Mouse (Mus musculus) kidney, adult 2 months (tissue): Measurements from ENCODE around the gene Foxp1.

Experiments
- CTCF ChIP-seq: fragments of 200-500 bp; conservative IDR thresholded peaks from 2 replicates; pipeline ENCODE4 v1.5.1; 2011; ENCODE audit warnings: low read depth, mild to moderate bottlenecking, control low read depth, low read length, moderate library complexity, mixed read lengths; ENCODE audit not compliant: insufficient read depth, insufficient read length
- POLR2A ChIP-seq: fragments of 200-500 bp; IDR thresholded peaks from one replicate; pipeline ENCODE4 v1.6.1; 2011; ENCODE audit warnings: low read depth, low read length, control low read depth

DNA sequence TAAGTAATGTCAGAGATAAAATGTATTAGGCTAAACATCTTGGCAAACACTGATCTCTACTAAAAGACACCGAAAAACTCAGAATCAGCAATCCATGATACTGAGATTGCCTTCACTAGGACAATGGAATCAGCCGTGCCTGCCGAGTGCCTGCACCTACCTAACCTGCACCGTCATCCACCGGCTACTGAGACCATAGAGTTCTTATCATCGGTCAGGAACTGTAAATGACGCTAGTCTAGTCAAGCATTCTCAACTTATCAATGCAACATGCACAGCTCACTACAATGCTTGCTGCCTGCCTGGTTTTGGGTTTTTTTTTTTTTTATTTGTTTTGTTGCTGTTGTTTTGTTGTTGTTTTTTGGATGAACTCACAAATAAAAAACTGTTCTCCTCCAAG lies 542.1 kb downstream of the Foxp1 start:
- no peak for TF ChIP-seq CTCF
- TF ChIP-seq POLR2A: no peak
